Mouse (Mus musculus): Measurements from ENCODE around the gene Cep128. TPM values are rescaled to one million over a fixed set of nuclear protein-coding genes. Genes with fewer than 3 reads are reported as not detected.

Cep128 gene
- polyA plus RNA-seq (2014; fragmentation: Illumina TruSeq; extraction: RNeasy Lipid Tissue Mini Kit (QIAGEN cat#74804); ENCODE audit: low read depth, low replicate concordance): 374 TPM

DNA sequence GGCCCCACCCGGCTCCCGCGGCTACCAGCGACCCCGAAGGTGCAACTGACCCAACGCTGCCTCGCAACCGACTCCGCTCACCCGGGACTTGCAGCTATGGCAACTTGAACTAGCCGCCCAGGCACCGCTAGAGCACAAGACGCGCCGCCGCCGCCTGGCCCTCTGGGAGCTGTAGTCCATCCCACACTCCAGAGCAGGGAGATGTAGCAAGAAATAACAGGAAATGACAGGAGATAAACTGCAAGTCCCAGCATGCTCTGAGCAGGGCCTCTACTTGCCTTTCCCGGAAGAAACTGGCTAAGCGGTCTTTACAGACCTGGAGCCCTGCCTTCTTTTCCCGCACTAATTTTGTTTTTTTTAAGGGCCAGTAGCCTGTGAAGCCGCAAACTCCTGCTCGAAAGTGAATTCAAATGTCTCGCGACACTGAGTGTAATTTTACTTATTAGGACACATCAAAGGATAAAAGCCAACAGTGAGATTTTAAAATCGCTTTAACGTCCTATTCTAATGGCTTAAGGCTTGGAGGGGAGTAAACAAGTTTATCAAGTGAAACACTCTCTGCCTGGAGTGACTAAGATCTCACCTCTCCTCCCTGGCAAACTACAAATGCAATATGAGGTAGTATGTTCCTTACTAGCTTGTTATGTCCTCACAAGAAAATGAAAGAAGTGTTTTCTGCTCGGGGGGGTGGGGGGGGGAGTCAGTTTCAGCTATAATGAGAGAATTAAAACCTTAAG is at the start of gene Cep128, which contains the start of gene Tshr:
Gene Cep128 (minus strand): TSS at position 129 of the 737 bp plus-strand sequence.
Gene Tshr (plus strand): TSS at position 283 of the 737 bp plus-strand sequence.

Other genes with a start within 250 kb of the Cep128 start
- 16.4 TPM for gene Tshr, start 154 bp upstream of the Cep128 start, polyA plus RNA-seq (2014; fragmentation: Illumina TruSeq; extraction: RNeasy Lipid Tissue Mini Kit (QIAGEN cat#74804); ENCODE audit: low read depth, low replicate concordance)
- gene Gtf2a1, start 206.1 kb upstream of the Cep128 start, polyA plus RNA-seq (2014; fragmentation: Illumina TruSeq; extraction: RNeasy Lipid Tissue Mini Kit (QIAGEN cat#74804); ENCODE audit: low read depth, low replicate concordance): 27.2 TPM

Measured in testis, adult 10 weeks (tissue).